8 mouse cellular contexts compared by ENCODE assay signal in genomic region chr5:136810539-136811374, GRCm38 (mm10).
DNase-seq lines count a peak whose midpoint lies in the region; ATAC-seq lines count a peak whose summit lies in the region.

No protein-coding gene starts in this region.

- H3K4me1 ChIP-seq in embryonic facial prominence, embryonic 10.5 days: peaks cover 40% of the 10 kb centered on the region
- no peaks in the 10 kb centered on the region for H3K4me1 ChIP-seq in hindbrain, embryonic 15.5 days (replicated peaks)
- H3K4me1 ChIP-seq in midbrain, embryonic 14.5 days (ENCODE audit: control insufficient read depth, insufficient read depth, low read length): no peaks in the 10 kb centered on the region

- peaks cover 49% of the 10 kb centered on the region for H3K36me3 ChIP-seq in embryonic facial prominence, embryonic 10.5 days (replicated peaks)
- no peaks in the 10 kb centered on the region for H3K36me3 ChIP-seq in hindbrain, embryonic 15.5 days
- H3K36me3 ChIP-seq in midbrain, embryonic 14.5 days (ENCODE audit: control insufficient read depth, insufficient read depth, low read length): no peaks in the 10 kb centered on the region

- H3K27ac ChIP-seq in embryonic facial prominence, embryonic 10.5 days (replicated peaks): peak overlapping the region; percentile 91
- no peak overlapping the region for H3K27ac ChIP-seq in hindbrain, embryonic 15.5 days (replicated peaks)
- H3K27ac ChIP-seq in midbrain, embryonic 14.5 days (replicated peaks; ENCODE audit: low read depth, low read length): no peak overlapping the region

- peak overlapping the region; percentile 33 for H3K4me2 ChIP-seq in hindbrain, embryonic 15.5 days
- no peak overlapping the region for H3K4me2 ChIP-seq in midbrain, embryonic 14.5 days (ENCODE audit: low read length)

- no peaks in the 10 kb centered on the region for H3K27me3 ChIP-seq in embryonic facial prominence, embryonic 10.5 days (replicated peaks; ENCODE audit: low read depth, poor library complexity, severe bottlenecking)
- no peaks in the 10 kb centered on the region for H3K27me3 ChIP-seq in hindbrain, embryonic 15.5 days
- no peaks in the 10 kb centered on the region for H3K27me3 ChIP-seq in midbrain, embryonic 14.5 days (ENCODE audit: control insufficient read depth, insufficient read depth, low read length)

- 43% methylated on average over 30 of the region's 30 CpGs for WGBS in embryonic facial prominence, embryonic 10.5 days
- WGBS in hindbrain, embryonic 15.5 days: 57% methylated on average over 30 of the region's 30 CpGs
- 63% methylated on average over 30 of the region's 30 CpGs for WGBS in midbrain, embryonic 14.5 days

- H3K9me3 ChIP-seq in embryonic facial prominence, embryonic 10.5 days: peaks cover 12% of the 10 kb centered on the region; the same call in 1 of the 2 replicates
- no peaks in the 10 kb centered on the region for H3K9me3 ChIP-seq in hindbrain, embryonic 15.5 days
- H3K9me3 ChIP-seq in midbrain, embryonic 14.5 days (ENCODE audit: control insufficient read depth, low read length): no peaks in the 10 kb centered on the region

- H3K9ac ChIP-seq in hindbrain, embryonic 15.5 days: no peak overlapping the region
- H3K9ac ChIP-seq in midbrain, embryonic 14.5 days (replicated peaks; ENCODE audit: low read length): no peak overlapping the region

- H3K4me3 ChIP-seq in embryonic facial prominence, embryonic 10.5 days: peak overlapping the region; percentile 32
- no peak overlapping the region for H3K4me3 ChIP-seq in hindbrain, embryonic 15.5 days
- no peak overlapping the region for H3K4me3 ChIP-seq in midbrain, embryonic 14.5 days (replicated peaks; ENCODE audit: low read depth, low read length)

- peak; percentile 8 for DNase-seq in kidney, adult 18-20 months
- no peak for DNase-seq in kidney, adult 8-10 months
- DNase-seq in embryonic facial prominence, embryonic 10.5 days (ENCODE audit: low spot score): peak; percentile 84
- DNase-seq in midbrain, embryonic 14.5 days: peak; percentile 21
- DNase-seq in urinary bladder, adult 2 months (ENCODE audit: low spot score): no peak
- no peak for DNase-seq in cerebellum, adult 11-12 months

- no peak for ATAC-seq in hindbrain, embryonic 15.5 days (ENCODE audit: low FRiP score, low read depth)
- ATAC-seq in midbrain, embryonic 14.5 days (ENCODE audit: low FRiP score, low TSS enrichment): no peak
- ATAC-seq in CD4-positive, CD25-positive, alpha-beta regulatory T cell, adult 4 months: no peak

Comparison
In these comparisons a context has a peak if more than half of its experiments do, and no peak if none do; other contexts are left out.
1. DNase-seq: peak in kidney, adult 18-20 months (single experiment), embryonic facial prominence, embryonic 10.5 days (single experiment) and midbrain, embryonic 14.5 days (single experiment); none in kidney, adult 8-10 months (0 of 2), urinary bladder, adult 2 months (single experiment) and cerebellum, adult 11-12 months (single experiment).